Mouse (Mus musculus) limb, embryonic 15.5 days (tissue): Measurements from ENCODE around the gene Mrgpre. TPM values are rescaled to one million over a fixed set of nuclear protein-coding genes. Genes with fewer than 3 reads are reported as not detected.
A peak's percentile ranks its signal among the peaks of the same experiment; 100 is the strongest.

ENCODE experiments used
- ATAC-seq: fragments of 200-750 bp; cut with Nextera tagmentation; 2 replicates; pipeline ENCODE4 v1.8.0; 2017; ENCODE audit warnings: low read depth, moderate TSS enrichment; ENCODE audit not compliant: insufficient number of reproducible peaks, low FRiP score, low TSS enrichment
- H3K27ac ChIP-seq: fragments of 300-500 bp; sonication (generic); 2 replicates; pipeline ENCODE4 v1.5.1; 2015; ENCODE audit warnings: moderate library complexity, mild to moderate bottlenecking, inconsistent platforms
- H3K27me3 ChIP-seq: fragments of 300-500 bp; sonication (generic); 2 replicates; pipeline ENCODE4 v1.6.1; 2015; ENCODE audit warnings: inconsistent platforms
- H3K36me3 ChIP-seq: fragments of 300-500 bp; sonication (generic); 2 replicates; pipeline ENCODE4 v1.6.1; 2015; ENCODE audit warnings: inconsistent platforms
- H3K4me1 ChIP-seq: fragments of 300-500 bp; sonication (generic); 2 replicates; pipeline ENCODE4 v1.6.1; 2015; ENCODE audit warnings: inconsistent platforms
- H3K4me2 ChIP-seq: fragments of 300-500 bp; sonication (generic); 2 replicates; pipeline ENCODE4 v1.6.1; 2015; ENCODE audit warnings: mild to moderate bottlenecking, inconsistent platforms
- H3K4me3 ChIP-seq: fragments of 300-500 bp; sonication (generic); 2 replicates; pipeline ENCODE4 v1.5.1; 2015; ENCODE audit warnings: mild to moderate bottlenecking, inconsistent platforms
- H3K9ac ChIP-seq: fragments of 300-500 bp; sonication (generic); 2 replicates; pipeline ENCODE4 v1.6.1; 2015; ENCODE audit warnings: inconsistent platforms
- H3K9me3 ChIP-seq: fragments of 300-500 bp; sonication (generic); 2 replicates; pipeline ENCODE4 v1.6.1; 2016; ENCODE audit warnings: inconsistent platforms
- WGBS: fragments of 180-500 bp; shearing (Covaris S2); methylation state at CpG from one replicate; pipeline ENCODE4 v1.1.7; 2015; 5-methylcytosine and 5-hydroxymethylcytosine counted together
- polyA plus RNA-seq: library from polyadenylated mRNA; unstranded; fragments of >200 nt; fragmentation: Nextera tagmentation; extraction: Ambion mirVana; gene quantifications from 2 replicates; pipeline ENCODE4 v1.2.1, GENCODE M21; 2015

Mrgpre gene
- polyA plus RNA-seq, 1 experiment from 2014 or later = 1.6 TPM

GRCm38 (mm10) chr7:143766893-143767292, 17.4 kb downstream of the Mrgpre start, which contains the start of gene Mrgprg:
Gene Mrgprg, minus strand, starts transcription at chr7:143766993.
- Histone ChIP-seq H3K4me1 (no peaks in the 10 kb centered on the region), H3K27ac (no peak within 1 kb of the TSS), H3K4me2 (no peak within 1 kb of the TSS), H3K36me3 (no peaks in the 10 kb centered on the region), H3K4me3 (no peak within 1 kb of the TSS), H3K9ac (no peak within 1 kb of the TSS), H3K27me3 (peaks cover 31% of the 10 kb centered on the region), H3K9me3 (no peaks in the 10 kb centered on the region)
- ATAC-seq = no peak
- WGBS = 36% methylated on average over 6 of the region's 6 CpGs

GRCm38 (mm10) chr7:143764876-143765530, 19.3 kb downstream of the Mrgpre start:
- Histone ChIP-seq H3K4me2 (no peak overlapping the region), H3K9me3 (no peaks in the 10 kb centered on the region), H3K4me3 (no peak overlapping the region), H3K9ac (no peak overlapping the region), H3K4me1 (no peaks in the 10 kb centered on the region), H3K27ac (no peak overlapping the region), H3K27me3 (peaks cover 31% of the 10 kb centered on the region), H3K36me3 (no peaks in the 10 kb centered on the region)
- ATAC-seq = no peak
- WGBS = 69% methylated on average over 19 of the region's 19 CpGs

- Histone ChIP-seq H3K9ac (no peak overlapping the region), H3K4me3 (no peak overlapping the region), H3K4me1 (no peaks in the 10 kb centered on the region), H3K4me2 (no peak overlapping the region), H3K27ac (no peak overlapping the region), H3K9me3 (no peaks in the 10 kb centered on the region), H3K36me3 (no peaks in the 10 kb centered on the region), H3K27me3 (peaks cover 31% of the 10 kb centered on the region)
- ATAC-seq = 0 out of 2 replicates have a peak, but pooled peaks have one; percentile 37
- WGBS = 11% methylated on average over 3 of the region's 3 CpGs
These were observed 20.5 kb downstream of the Mrgpre start for GRCm38 (mm10) chr7:143763794-143764193.

- no peaks in the 10 kb centered on the region for H3K36me3 ChIP-seq
- no peak overlapping the region for H3K4me3 ChIP-seq
- no peak overlapping the region for H3K4me2 ChIP-seq
- peaks cover 23% of the 10 kb centered on the region for H3K27me3 ChIP-seq
- 53% methylated on average over 3 of the region's 3 CpGs for WGBS
- peaks cover 11% of the 10 kb centered on the region for H3K4me1 ChIP-seq
- no peaks in the 10 kb centered on the region for H3K9me3 ChIP-seq
- H3K27ac ChIP-seq = no peak overlapping the region
- no peak overlapping the region for H3K9ac ChIP-seq
- ATAC-seq = no peak
These were observed 25.3 kb downstream of the Mrgpre start for GRCm38 (mm10) chr7:143758956-143759355.

GRCm38 (mm10) chr7:143757696-143758095, 26.6 kb downstream of the Mrgpre start:
- WGBS = 71% methylated on average over 3 of the region's 3 CpGs
- no peak for ATAC-seq
- H3K27me3 ChIP-seq = peaks cover 20% of the 10 kb centered on the region
- H3K9ac ChIP-seq = no peak overlapping the region
- no peaks in the 10 kb centered on the region for H3K9me3 ChIP-seq
- H3K27ac ChIP-seq = no peak overlapping the region
- H3K4me1 ChIP-seq = peaks cover 11% of the 10 kb centered on the region
- 0 out of 2 replicates have a peak overlapping the region, but pooled peaks have one; percentile 86 for H3K4me2 ChIP-seq
- no peak overlapping the region for H3K4me3 ChIP-seq
- no peaks in the 10 kb centered on the region for H3K36me3 ChIP-seq

GRCm38 (mm10) chr7:143757027-143757390, 27.3 kb downstream of the Mrgpre start:
- under 1% methylated on average over 15 of the region's 15 CpGs for WGBS
- peaks cover 11% of the 10 kb centered on the region for H3K4me1 ChIP-seq
- H3K27ac ChIP-seq = no peak overlapping the region
- H3K4me2 ChIP-seq = peak overlapping the region; percentile 86
- peak overlapping the region; percentile 40 for H3K4me3 ChIP-seq
- peaks cover 20% of the 10 kb centered on the region; the same call in 1 of the 2 replicates for H3K27me3 ChIP-seq
- 0 out of 2 replicates have a peak overlapping the region, but pooled peaks have one; percentile 23 for H3K9ac ChIP-seq
- no peaks in the 10 kb centered on the region for H3K9me3 ChIP-seq
- ATAC-seq = peak; percentile 83
- no peaks in the 10 kb centered on the region for H3K36me3 ChIP-seq

GRCm38 (mm10) chr7:143756125-143757026, 27.9 kb downstream of the Mrgpre start, which contains the start of gene Osbpl5:
Gene Osbpl5, minus strand, starts transcription at chr7:143756985.
- WGBS = 22% methylated on average over 22 of the region's 22 CpGs
- Histone ChIP-seq H3K9me3 (no peaks in the 10 kb centered on the region), H3K36me3 (no peaks in the 10 kb centered on the region), H3K4me1 (peaks cover 11% of the 10 kb centered on the region), H3K27ac (no peak within 1 kb of the TSS), H3K27me3 (peaks cover 20% of the 10 kb centered on the region; the same call in 1 of the 2 replicates), H3K4me2 (peak within 1 kb of the TSS; percentile 86), H3K9ac (0 out of 2 replicates have a peak within 1 kb of the TSS, but pooled peaks have one; percentile 23), H3K4me3 (peak within 1 kb of the TSS; percentile 40)
- no peak for ATAC-seq

GRCm38 (mm10) chr7:143755357-143756124, 28.8 kb downstream of the Mrgpre start:
- Histone ChIP-seq H3K4me2 (no peak overlapping the region), H3K36me3 (no peaks in the 10 kb centered on the region), H3K27me3 (peaks cover 20% of the 10 kb centered on the region; the same call in 1 of the 2 replicates), H3K4me1 (peaks cover 11% of the 10 kb centered on the region), H3K9me3 (no peaks in the 10 kb centered on the region), H3K4me3 (no peak overlapping the region), H3K27ac (no peak overlapping the region), H3K9ac (no peak overlapping the region)
- ATAC-seq = no peak
- 77% methylated on average over 9 of the region's 9 CpGs for whole genome bisulfite sequencing

- no peak for ATAC-seq
- Histone ChIP-seq H3K9me3 (no peaks in the 10 kb centered on the region), H3K36me3 (no peaks in the 10 kb centered on the region), H3K4me1 (peaks cover 11% of the 10 kb centered on the region), H3K4me2 (no peak overlapping the region), H3K27me3 (peaks cover 20% of the 10 kb centered on the region; the same call in 1 of the 2 replicates), H3K9ac (no peak overlapping the region), H3K27ac (no peak overlapping the region), H3K4me3 (no peak overlapping the region)
- 42% methylated on average over 5 of the region's 5 CpGs for WGBS
These were observed 30.1 kb downstream of the Mrgpre start for GRCm38 (mm10) chr7:143753990-143754715.

GRCm38 (mm10) chr7:143752606-143753005, 31.7 kb downstream of the Mrgpre start:
- no peak for ATAC-seq
- 79% methylated on average over 3 of the region's 3 CpGs for WGBS
- Histone ChIP-seq H3K9me3 (no peaks in the 10 kb centered on the region), H3K27me3 (peaks cover 16% of the 10 kb centered on the region; the same call in 1 of the 2 replicates), H3K4me2 (no peak overlapping the region), H3K4me3 (no peak overlapping the region), H3K9ac (no peak overlapping the region), H3K36me3 (no peaks in the 10 kb centered on the region), H3K27ac (no peak overlapping the region), H3K4me1 (peaks cover 19% of the 10 kb centered on the region)

- Histone ChIP-seq H3K4me3 (no peak overlapping the region), H3K36me3 (no peaks in the 10 kb centered on the region), H3K9ac (no peak overlapping the region), H3K27ac (no peak overlapping the region), H3K27me3 (peaks cover 16% of the 10 kb centered on the region; the same call in 1 of the 2 replicates), H3K4me1 (peaks cover 15% of the 10 kb centered on the region), H3K4me2 (no peak overlapping the region), H3K9me3 (no peaks in the 10 kb centered on the region)
- WGBS = 58% methylated on average over 4 of the region's 4 CpGs
- ATAC-seq = no peak
These were observed 32.2 kb downstream of the Mrgpre start for GRCm38 (mm10) chr7:143752056-143752455.
